Mouse (Mus musculus) kidney, adult 2 months (tissue): ENCODE measurements around the gene Cep85l. TPM values are rescaled to one million over a fixed set of nuclear protein-coding genes. Genes with fewer than 3 reads are reported as not detected.
A peak's percentile ranks its signal among the peaks of the same experiment; 100 is the strongest.

Experiments
- DNase-seq: peaks from one replicate; pipeline ENCODE4 v3.0.0; 2021
- H3K27ac ChIP-seq: fragments of 200-500 bp; 2 replicates; pipeline ENCODE4 v1.5.1; 2012; ENCODE audit warnings: low read depth, low read length, control low read depth, inconsistent platforms; ENCODE audit not compliant: insufficient read depth
- H3K27me3 ChIP-seq: fragments of 200-500 bp; replicated peaks from 2 replicates; pipeline ENCODE4 v1.6.1; 2012; ENCODE audit warnings: mild to moderate bottlenecking, moderate library complexity, low read length, inconsistent platforms; ENCODE audit not compliant: control insufficient read depth, insufficient read depth
- H3K36me3 ChIP-seq: fragments of 200-500 bp; 2 replicates; pipeline ENCODE4 v1.6.1; 2012; ENCODE audit warnings: mild to moderate bottlenecking, moderate library complexity, low read length, inconsistent platforms; ENCODE audit not compliant: control insufficient read depth, insufficient read depth
- H3K4me1 ChIP-seq: fragments of 200-500 bp; 2 replicates; pipeline ENCODE4 v1.6.1; 2011; ENCODE audit warnings: low read length; ENCODE audit not compliant: control insufficient read depth, insufficient read depth
- H3K4me3 ChIP-seq: fragments of 200-500 bp; 2 replicates; pipeline ENCODE4 v1.5.1; 2011; ENCODE audit warnings: mild to moderate bottlenecking, low read depth, low read length, control low read depth; ENCODE audit not compliant: insufficient read depth
- CTCF ChIP-seq: fragments of 200-500 bp; conservative IDR thresholded peaks from 2 replicates; pipeline ENCODE4 v1.5.1; 2011; ENCODE audit warnings: low read depth, mild to moderate bottlenecking, control low read depth, low read length, moderate library complexity, mixed read lengths; ENCODE audit not compliant: insufficient read depth, insufficient read length
- POLR2A ChIP-seq: fragments of 200-500 bp; IDR thresholded peaks from one replicate; pipeline ENCODE4 v1.6.1; 2011; ENCODE audit warnings: low read depth, low read length, control low read depth
- WGBS: fragments of 180-500 bp; shearing (Covaris S2); methylation state at CpG from one replicate; pipeline ENCODE4 v1.1.7; 2018; 5-methylcytosine and 5-hydroxymethylcytosine counted together
- polyA plus RNA-seq: library from polyadenylated mRNA; depleted of rRNA; stranded (reverse); fragments of >200 nt; gene quantifications from 2 replicates; pipeline ENCODE4 v1.2.3, GENCODE M21; 2012

The Cep85l gene
- polyA plus RNA-seq, 1 experiment = 2.3 TPM

DNA sequence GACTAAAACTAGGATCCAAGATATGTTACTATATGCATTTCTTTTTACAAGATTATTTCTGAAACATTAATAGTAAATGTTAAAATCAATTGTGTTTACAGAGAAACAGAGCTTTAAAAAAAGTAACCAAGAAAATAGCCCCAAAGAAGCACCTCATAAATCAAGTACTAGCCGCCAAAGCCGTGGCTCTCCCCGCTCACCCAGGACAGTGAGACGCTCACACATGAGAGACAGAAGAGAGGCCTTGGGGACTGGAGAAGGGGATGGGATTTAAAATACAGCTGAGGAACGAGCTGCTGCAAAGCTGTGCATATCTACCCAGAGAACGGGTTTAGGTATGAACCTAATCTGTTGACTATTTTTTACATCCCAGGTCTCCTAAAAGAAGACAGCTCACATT lies 36.4 kb downstream of the Cep85l start:
- Histone ChIP-seq H3K27ac (no peak overlapping the region), H3K4me3 (no peak overlapping the region), H3K36me3 (no peaks in the 10 kb centered on the region; the same call in 1 of the 2 replicates), H3K27me3 (no peaks in the 10 kb centered on the region), H3K4me1 (no peaks in the 10 kb centered on the region; the same call in 1 of the 2 replicates)
- DNase-seq = no peak
- TF ChIP-seq CTCF (no peak), POLR2A (no peak)
- WGBS = 56% methylated on average over 6 of the region's 6 CpGs

- H3K27ac ChIP-seq = no peak overlapping the region
- 92% methylated on average over 9 of the region's 9 CpGs for WGBS
- TF ChIP-seq CTCF (no peak), POLR2A (no peak)
- no peak overlapping the region for H3K4me3 ChIP-seq
- H3K36me3 ChIP-seq = no peaks in the 10 kb centered on the region
- DNase-seq = no peak
- no peaks in the 10 kb centered on the region; the same call in 1 of the 2 replicates for H3K4me1 ChIP-seq
- no peaks in the 10 kb centered on the region for H3K27me3 ChIP-seq
Observed at GRCm38 (mm10) chr10:53342166-53342728, 37.5 kb downstream of the Cep85l start.

GRCm38 (mm10) chr10:53341288-53341965 lies 38.3 kb downstream of the Cep85l start:
- TF ChIP-seq CTCF (peak; percentile 56), POLR2A (no peak)
- no peaks in the 10 kb centered on the region for H3K27me3 ChIP-seq
- H3K36me3 ChIP-seq = no peaks in the 10 kb centered on the region
- no peaks in the 10 kb centered on the region; the same call in 1 of the 2 replicates for H3K4me1 ChIP-seq
- H3K27ac ChIP-seq = no peak overlapping the region
- peak; percentile 27 for DNase-seq
- no peak overlapping the region for H3K4me3 ChIP-seq
- 82% methylated on average over 7 of the region's 7 CpGs for WGBS

DNA sequence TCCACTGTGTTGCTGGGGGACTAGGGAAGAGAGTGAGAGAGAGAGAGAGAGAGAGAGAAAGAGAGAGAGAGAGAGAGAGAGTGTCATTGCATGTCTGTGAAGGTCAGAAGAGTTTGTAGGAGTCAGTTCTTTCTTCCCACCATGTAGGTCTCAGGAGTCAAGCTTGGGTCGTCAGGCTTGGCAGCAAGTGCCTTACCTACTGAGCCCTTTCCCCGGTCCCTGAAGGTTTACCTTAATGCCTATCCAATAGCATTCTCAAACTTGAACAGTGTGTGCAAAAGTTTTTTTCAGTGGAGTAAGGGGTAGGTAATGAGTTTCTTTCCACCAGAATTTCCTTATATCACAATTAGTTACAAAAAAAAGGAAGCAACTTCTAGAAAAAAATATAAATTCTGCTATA lies 40.7 kb downstream of the Cep85l start:
- WGBS = 49% methylated on average over 2 of the region's 2 CpGs
- TF ChIP-seq CTCF (no peak), POLR2A (no peak)

DNA sequence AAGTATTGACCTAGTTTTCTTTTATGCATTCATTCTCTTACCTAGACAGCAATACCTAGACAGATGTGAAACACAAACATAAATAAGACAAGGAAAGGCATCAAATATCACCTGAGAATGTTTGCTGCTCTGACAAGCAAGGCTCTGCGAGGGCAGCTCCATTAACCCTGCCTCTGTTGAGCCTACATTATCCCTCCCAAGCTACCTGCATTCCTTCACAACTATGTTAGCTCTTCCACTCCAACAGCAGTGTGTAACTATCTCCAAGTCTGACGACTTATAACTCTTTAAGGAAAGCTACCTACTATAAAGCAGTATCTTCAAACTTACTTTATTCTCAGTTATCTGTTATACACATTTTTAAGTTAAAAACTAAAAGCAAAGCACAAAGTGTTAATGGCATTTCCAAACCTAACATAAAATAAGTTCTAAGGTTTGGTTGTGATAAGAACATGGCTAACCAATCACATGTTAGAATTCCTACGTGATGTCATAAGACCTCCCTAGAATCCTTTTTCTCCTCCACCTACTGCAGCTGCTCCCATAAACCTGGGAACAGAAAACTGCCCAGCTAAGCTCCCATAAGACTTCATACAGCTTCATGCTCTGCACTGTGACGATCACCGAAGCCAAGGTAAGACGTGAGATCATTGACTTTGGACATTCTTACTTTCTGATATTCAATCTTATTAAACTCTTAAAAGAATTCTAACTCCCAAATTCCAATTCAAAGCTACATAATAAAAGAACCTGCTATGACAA lies 42.4 kb downstream of the Cep85l start, which contains the start of gene Pln:
Gene Pln, plus strand, starts transcription at position 506 of the 762 bp plus-strand sequence.
- no peak within 1 kb of the TSS for H3K27ac ChIP-seq
- H3K27me3 ChIP-seq = no peaks in the 10 kb centered on the region
- no peak within 1 kb of the TSS for H3K4me3 ChIP-seq
- DNase-seq = no peak
- H3K36me3 ChIP-seq = no peaks in the 10 kb centered on the region
- TF ChIP-seq CTCF = no peak
- TF ChIP-seq POLR2A = no peak
- H3K4me1 ChIP-seq = no peaks in the 10 kb centered on the region; the same call in 1 of the 2 replicates
- 76% methylated on average over 6 of the region's 6 CpGs for WGBS

More for the DNA sequence above, 40.7 kb downstream of the Cep85l start:
- no peak for DNase-seq
- Histone ChIP-seq H3K4me3 (no peak overlapping the region), H3K36me3 (no peaks in the 10 kb centered on the region), H3K27me3 (no peaks in the 10 kb centered on the region), H3K4me1 (no peaks in the 10 kb centered on the region; the same call in 1 of the 2 replicates), H3K27ac (no peak overlapping the region)

DNA sequence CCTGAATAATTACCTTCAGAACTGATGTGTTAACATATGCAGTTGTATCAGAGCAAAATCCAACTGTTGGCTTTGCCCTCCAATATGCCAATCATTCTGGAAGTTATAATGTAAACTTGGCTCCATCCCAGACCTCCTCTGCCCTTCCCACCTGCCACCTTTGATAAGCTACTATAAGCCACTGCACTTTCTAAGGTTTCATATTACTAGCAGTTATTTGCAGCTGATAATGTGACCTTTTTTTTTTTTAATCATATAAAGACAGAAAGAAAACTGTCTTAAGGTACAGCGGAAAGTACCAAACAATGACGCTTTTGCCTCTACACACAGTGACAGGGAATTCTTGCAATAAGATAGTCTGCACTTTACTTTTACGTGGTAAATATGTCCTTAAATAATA lies 43.8 kb downstream of the Cep85l start:
- H3K4me1 ChIP-seq = no peaks in the 10 kb centered on the region; the same call in 1 of the 2 replicates
- H3K36me3 ChIP-seq = no peaks in the 10 kb centered on the region
- no peak for TF ChIP-seq POLR2A
- TF ChIP-seq CTCF = no peak
- no peak for DNase-seq
- H3K27me3 ChIP-seq = no peaks in the 10 kb centered on the region
- H3K27ac ChIP-seq = no peak overlapping the region
- WGBS = 93% methylated on average over 3 of the region's 3 CpGs
- no peak overlapping the region for H3K4me3 ChIP-seq

DNA sequence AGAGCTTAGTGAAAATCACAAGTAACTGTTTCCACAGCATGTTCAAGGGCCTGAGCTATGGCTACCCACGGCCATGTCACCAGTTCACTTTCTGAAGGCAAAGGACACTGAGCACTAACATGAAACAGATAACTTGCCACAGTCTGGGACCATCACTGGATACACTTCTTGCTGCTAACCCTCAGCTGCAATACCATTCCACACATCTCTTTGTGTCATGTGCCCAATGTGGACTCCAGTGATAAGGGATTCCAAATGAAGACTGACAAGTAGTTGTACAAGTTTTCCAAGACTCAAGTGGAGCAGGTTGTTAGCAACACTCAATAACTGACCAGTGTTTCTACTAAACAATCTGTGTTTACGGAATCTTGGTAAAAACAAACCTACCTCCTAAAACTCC lies 44.5 kb downstream of the Cep85l start:
- no peak for TF ChIP-seq POLR2A
- TF ChIP-seq CTCF = no peak
- WGBS = 77% methylated on average over 2 of the region's 2 CpGs
- H3K4me1 ChIP-seq = no peaks in the 10 kb centered on the region; the same call in 1 of the 2 replicates
- H3K36me3 ChIP-seq = no peaks in the 10 kb centered on the region
- no peaks in the 10 kb centered on the region for H3K27me3 ChIP-seq
- no peak overlapping the region for H3K27ac ChIP-seq
- H3K4me3 ChIP-seq = no peak overlapping the region
- DNase-seq = no peak
